Mouse (Mus musculus) heart, embryonic 16.5 days (tissue): ENCODE measurements around the gene Ptprg. TPM values are rescaled to one million over a fixed set of nuclear protein-coding genes. Genes with fewer than 3 reads are reported as not detected.

ENCODE experiments used
- ATAC-seq: fragments of 200-750 bp; cut with Nextera tagmentation; replicated peaks from 2 replicates; pipeline ENCODE4 v1.8.0; 2017; ENCODE audit warnings: moderate number of reproducible peaks; ENCODE audit not compliant: insufficient read depth, low FRiP score; ENCODE audit errors: extremely low read depth
- H3K27ac ChIP-seq: fragments of 300-500 bp; sonication (generic); 2 replicates; pipeline ENCODE4 v1.5.1; 2014; ENCODE audit warnings: mild to moderate bottlenecking, low read length, control low read depth, moderate library complexity
- H3K27me3 ChIP-seq: fragments of 300-500 bp; sonication (generic); 2 replicates; pipeline ENCODE4 v1.6.1; 2014; ENCODE audit warnings: low read length, mixed read lengths; ENCODE audit not compliant: control insufficient read depth, insufficient read depth
- H3K36me3 ChIP-seq: fragments of 300-500 bp; sonication (generic); 2 replicates; pipeline ENCODE4 v1.6.1; 2014; ENCODE audit not compliant: control insufficient read depth, insufficient read depth
- H3K4me1 ChIP-seq: fragments of 300-500 bp; sonication (generic); 2 replicates; pipeline ENCODE4 v1.6.1; 2014; ENCODE audit warnings: low read length, mixed read lengths; ENCODE audit not compliant: control insufficient read depth, insufficient read depth
- H3K4me2 ChIP-seq: fragments of 300-500 bp; sonication (generic); 2 replicates; pipeline ENCODE4 v1.6.1; 2014; ENCODE audit warnings: low read depth, mild to moderate bottlenecking, control low read depth, low read length
- H3K4me3 ChIP-seq: fragments of 300-500 bp; sonication (generic); 2 replicates; pipeline ENCODE4 v1.5.1; 2014; ENCODE audit warnings: mild to moderate bottlenecking, control low read depth, low read length
- H3K9ac ChIP-seq: fragments of 300-500 bp; sonication (generic); 2 replicates; pipeline ENCODE4 v1.6.1; 2014; ENCODE audit warnings: low read length, control low read depth
- H3K9me3 ChIP-seq: fragments of 300-500 bp; sonication (generic); replicated peaks from 2 replicates; pipeline ENCODE4 v1.6.1; 2016; ENCODE audit warnings: low read length; ENCODE audit not compliant: control insufficient read depth
- WGBS: fragments of 180-500 bp; shearing (Covaris S2); extraction: QIAGEN DNeasy Blood & Tissue Kit; methylation state at CpG from one replicate; pipeline ENCODE4 v1.1.7; 2014; 5-methylcytosine and 5-hydroxymethylcytosine counted together
- polyA plus RNA-seq: library from polyadenylated mRNA; unstranded; fragments of >200 nt; fragmentation: Nextera tagmentation; extraction: Ambion mirVana; gene quantifications from 2 replicates; pipeline ENCODE4 v1.2.1, GENCODE M21; 2015

The Ptprg gene
- polyA plus RNA-seq, 1 experiment from 2014 or later = 13.4 TPM

GRCm38 (mm10) chr14:11620314-11620713 is 67.0 kb downstream of the Ptprg start:
- Histone ChIP-seq H3K36me3 (no peaks in the 10 kb centered on the region), H3K4me2 (no peak overlapping the region), H3K4me1 (peaks cover 12% of the 10 kb centered on the region), H3K4me3 (no peak overlapping the region), H3K9ac (no peak overlapping the region), H3K9me3 (no peaks in the 10 kb centered on the region), H3K27me3 (no peaks in the 10 kb centered on the region), H3K27ac (no peak overlapping the region)
- ATAC-seq = no peak
- WGBS = 76% methylated on average over 6 of the region's 6 CpGs

GRCm38 (mm10) chr14:11620962-11621568 is 67.7 kb downstream of the Ptprg start:
- Histone ChIP-seq H3K27me3 (no peaks in the 10 kb centered on the region), H3K4me2 (no peak overlapping the region), H3K4me1 (peaks cover 9% of the 10 kb centered on the region), H3K9ac (no peak overlapping the region), H3K4me3 (no peak overlapping the region), H3K36me3 (no peaks in the 10 kb centered on the region), H3K9me3 (no peaks in the 10 kb centered on the region), H3K27ac (no peak overlapping the region)
- no peak for ATAC-seq
- WGBS = 64% methylated on average over 10 of the region's 10 CpGs

GRCm38 (mm10) chr14:11623576-11623975 is 70.2 kb downstream of the Ptprg start:
- no peak overlapping the region for H3K4me2 ChIP-seq
- H3K27me3 ChIP-seq = no peaks in the 10 kb centered on the region
- no peak overlapping the region for H3K27ac ChIP-seq
- 81% methylated on average over 4 of the region's 4 CpGs for WGBS
- H3K36me3 ChIP-seq = no peaks in the 10 kb centered on the region
- H3K4me3 ChIP-seq = no peak overlapping the region
- peaks cover 2% of the 10 kb centered on the region; the same call in 1 of the 2 replicates for H3K4me1 ChIP-seq
- no peak for ATAC-seq
- H3K9me3 ChIP-seq = no peaks in the 10 kb centered on the region
- H3K9ac ChIP-seq = no peak overlapping the region

- no peak overlapping the region for H3K9ac ChIP-seq
- H3K27me3 ChIP-seq = no peaks in the 10 kb centered on the region
- WGBS = 20% methylated on average over 2 of the region's 2 CpGs
- no peak overlapping the region for H3K4me3 ChIP-seq
- ATAC-seq = no peak
- H3K27ac ChIP-seq = no peak overlapping the region
- no peaks in the 10 kb centered on the region for H3K9me3 ChIP-seq
- no peak overlapping the region for H3K4me2 ChIP-seq
- H3K36me3 ChIP-seq = no peaks in the 10 kb centered on the region
- H3K4me1 ChIP-seq = peaks cover 5% of the 10 kb centered on the region; the same call in 1 of the 2 replicates
These were observed 77.4 kb downstream of the Ptprg start for GRCm38 (mm10) chr14:11630736-11631135.

GRCm38 (mm10) chr14:11631505-11631904 is 78.2 kb downstream of the Ptprg start:
- Histone ChIP-seq H3K4me1 (peaks cover 5% of the 10 kb centered on the region; the same call in 1 of the 2 replicates), H3K36me3 (no peaks in the 10 kb centered on the region), H3K4me2 (no peak overlapping the region), H3K9me3 (no peaks in the 10 kb centered on the region), H3K9ac (no peak overlapping the region), H3K4me3 (no peak overlapping the region), H3K27ac (no peak overlapping the region), H3K27me3 (no peaks in the 10 kb centered on the region)
- no peak for ATAC-seq
- 89% methylated on average over 4 of the region's 4 CpGs for WGBS

GRCm38 (mm10) chr14:11637673-11638072 is 84.3 kb downstream of the Ptprg start:
- ATAC-seq = no peak
- Histone ChIP-seq H3K9me3 (no peaks in the 10 kb centered on the region), H3K27ac (no peak overlapping the region), H3K27me3 (no peaks in the 10 kb centered on the region), H3K9ac (no peak overlapping the region), H3K4me1 (peaks cover 3% of the 10 kb centered on the region; the same call in 1 of the 2 replicates), H3K36me3 (no peaks in the 10 kb centered on the region), H3K4me3 (no peak overlapping the region), H3K4me2 (no peak overlapping the region)
- 91% methylated on average over 7 of the region's 7 CpGs for WGBS

- H3K4me1 ChIP-seq = peaks cover 2% of the 10 kb centered on the region; the same call in 1 of the 2 replicates
These were observed 86.0 kb downstream of the Ptprg start for GRCm38 (mm10) chr14:11639366-11639765.

GRCm38 (mm10) chr14:11640372-11640771 is 87.0 kb downstream of the Ptprg start:
- H3K27ac ChIP-seq = no peak overlapping the region
- H3K4me3 ChIP-seq = no peak overlapping the region
- H3K9ac ChIP-seq = no peak overlapping the region
- H3K4me1 ChIP-seq = no peaks in the 10 kb centered on the region
- no peak for ATAC-seq
- H3K27me3 ChIP-seq = no peaks in the 10 kb centered on the region
- H3K9me3 ChIP-seq = no peaks in the 10 kb centered on the region
- H3K4me2 ChIP-seq = no peak overlapping the region
- H3K36me3 ChIP-seq = no peaks in the 10 kb centered on the region

More at GRCm38 (mm10) chr14:11639366-11639765, 86.0 kb downstream of the Ptprg start:
- no peak overlapping the region for H3K27ac ChIP-seq
- no peak for ATAC-seq
- H3K36me3 ChIP-seq = no peaks in the 10 kb centered on the region
- H3K27me3 ChIP-seq = no peaks in the 10 kb centered on the region
- WGBS = 84% methylated on average over 5 of the region's 5 CpGs
- H3K4me3 ChIP-seq = no peak overlapping the region
- H3K4me2 ChIP-seq = no peak overlapping the region
- no peaks in the 10 kb centered on the region for H3K9me3 ChIP-seq
- H3K9ac ChIP-seq = no peak overlapping the region

GRCm38 (mm10) chr14:11640996-11641395 is 87.7 kb downstream of the Ptprg start:
- Histone ChIP-seq H3K9ac (no peak overlapping the region), H3K4me1 (no peaks in the 10 kb centered on the region), H3K4me2 (no peak overlapping the region), H3K4me3 (no peak overlapping the region), H3K9me3 (no peaks in the 10 kb centered on the region), H3K27ac (no peak overlapping the region), H3K27me3 (no peaks in the 10 kb centered on the region), H3K36me3 (no peaks in the 10 kb centered on the region)
- WGBS = 71% methylated on average over 3 of the region's 3 CpGs
- ATAC-seq = no peak
